Mouse (Mus musculus): ENCODE data around the gene Ap3b1.

GRCm38 (mm10) chr13:94370521-94370920 lies 11.8 kb downstream of the Ap3b1 start:
- TF ChIP-seq POLR2A (IDR thresholded peaks at IDR 0.05; ENCODE audit: extremely low read depth, insufficient read depth, low read length) (no peak), CTCF (IDR thresholded peaks at IDR 0.05; ENCODE audit: low read depth, low read length) (no peak)

Data from liver, adult 2 months (tissue).